Mouse (Mus musculus): ENCODE measurements at regions not wholly inside any gene's neighbourhood (a gene's known extent, or its start where the extent isn't known, plus 50 kb on each side); places are given as distances from the start of the nearest gene placed in this dataset.

- Histone ChIP-seq H3K27ac (no peak overlapping the region), H3K4me1 (0 out of 2 replicates have a peak, but pooled peaks cover 6% of the 10 kb centered on the region), H3K9ac (no peak overlapping the region), H3K27me3 (no peaks in the 10 kb centered on the region), H3K36me3 (no peaks in the 10 kb centered on the region), H3K4me3 (no peak overlapping the region), H3K9me3 (no peaks in the 10 kb centered on the region), H3K4me2 (replicated peaks) (no peak overlapping the region)
- no peak for ATAC-seq (ENCODE audit: low FRiP score, low read depth)
- 0% methylated on average over 1 of the region's 1 CpGs for WGBS
Measured at GRCm38 (mm10) chr1:89207306-89207705, 137.1 kb downstream of the Sh3bp4 start.

DNA sequence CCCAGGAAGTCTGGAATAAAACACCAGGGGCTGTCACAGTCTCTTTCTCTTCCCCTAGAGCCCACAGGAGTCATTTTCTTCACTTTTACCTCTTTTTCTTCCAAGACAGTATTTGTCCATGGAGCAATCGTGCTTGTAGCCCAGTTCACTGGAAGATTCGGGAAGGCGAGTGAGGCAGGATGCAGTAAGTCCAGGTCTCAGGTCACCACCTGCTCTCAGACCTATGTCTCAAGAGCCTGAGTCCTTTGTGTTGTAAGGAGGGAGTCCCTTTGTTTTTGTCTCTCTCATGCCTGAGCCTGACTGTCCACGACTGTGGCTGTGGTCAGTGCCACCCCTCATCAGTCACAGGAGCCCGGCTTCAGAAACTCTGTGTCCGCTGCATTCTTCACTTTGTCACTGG, 140.9 kb downstream of the Sh3bp4 start:
- Histone ChIP-seq H3K36me3 (no peaks in the 10 kb centered on the region), H3K4me1 (0 out of 2 replicates have a peak, but pooled peaks cover 6% of the 10 kb centered on the region), H3K9me3 (no peaks in the 10 kb centered on the region), H3K27ac (no peak overlapping the region), H3K9ac (no peak overlapping the region), H3K27me3 (no peaks in the 10 kb centered on the region), H3K4me3 (no peak overlapping the region), H3K4me2 (replicated peaks) (no peak overlapping the region)
- 82% methylated on average over 6 of the region's 6 CpGs for WGBS
- no peak for ATAC-seq (ENCODE audit: low FRiP score, low read depth)

GRCm38 (mm10) chr1:89228426-89228825, 158.2 kb downstream of the Sh3bp4 start:
- ATAC-seq (ENCODE audit: low FRiP score, low read depth): no peak
- WGBS: 82% methylated on average over 5 of the region's 5 CpGs
- Histone ChIP-seq H3K4me3 (no peak overlapping the region), H3K9me3 (peaks cover 10% of the 10 kb centered on the region), H3K4me2 (replicated peaks) (no peak overlapping the region), H3K36me3 (no peaks in the 10 kb centered on the region), H3K4me1 (peaks cover 16% of the 10 kb centered on the region), H3K27ac (no peak overlapping the region), H3K9ac (no peak overlapping the region), H3K27me3 (no peaks in the 10 kb centered on the region)

- Histone ChIP-seq H3K27me3 (no peaks in the 10 kb centered on the region), H3K9me3 (peaks cover 2% of the 10 kb centered on the region; the same call in 1 of the 2 replicates), H3K9ac (no peak overlapping the region), H3K4me3 (no peak overlapping the region), H3K4me2 (replicated peaks) (no peak overlapping the region), H3K27ac (no peak overlapping the region), H3K4me1 (peaks cover 19% of the 10 kb centered on the region), H3K36me3 (no peaks in the 10 kb centered on the region)
- no peak for ATAC-seq (ENCODE audit: low FRiP score, low read depth)
- WGBS: 82% methylated on average over 6 of the region's 6 CpGs
Measured at GRCm38 (mm10) chr1:89231756-89232155, 161.5 kb downstream of the Sh3bp4 start.

DNA sequence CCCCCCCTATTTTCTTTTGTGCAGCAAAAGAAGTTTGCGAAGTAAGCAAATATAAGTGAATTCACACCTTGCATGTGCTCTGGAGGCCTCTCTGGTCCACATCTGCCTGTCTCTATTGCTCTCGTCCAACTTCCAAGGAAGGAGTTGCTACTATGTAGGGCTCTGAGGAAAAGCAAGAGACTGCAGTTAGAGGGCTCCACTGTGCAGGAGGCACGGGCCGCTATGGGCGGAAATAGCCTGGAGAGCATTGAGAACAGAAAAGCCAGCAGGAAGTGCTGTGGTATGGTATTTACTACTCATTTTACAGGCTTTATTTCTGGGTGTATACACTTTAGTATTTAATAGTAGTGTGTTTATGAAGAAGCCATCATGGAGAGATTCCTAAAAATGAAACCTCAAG, 162.2 kb downstream of the Sh3bp4 start:
- no peaks in the 10 kb centered on the region for H3K27me3 ChIP-seq
- ATAC-seq (ENCODE audit: low FRiP score, low read depth): no peak
- H3K9me3 ChIP-seq: no peaks in the 10 kb centered on the region
- no peak overlapping the region for H3K4me2 ChIP-seq (replicated peaks)
- H3K4me3 ChIP-seq: no peak overlapping the region
- no peak overlapping the region for H3K27ac ChIP-seq
- peaks cover 19% of the 10 kb centered on the region for H3K4me1 ChIP-seq
- H3K9ac ChIP-seq: no peak overlapping the region
- WGBS: 56% methylated on average over 5 of the region's 5 CpGs
- H3K36me3 ChIP-seq: no peaks in the 10 kb centered on the region

DNA sequence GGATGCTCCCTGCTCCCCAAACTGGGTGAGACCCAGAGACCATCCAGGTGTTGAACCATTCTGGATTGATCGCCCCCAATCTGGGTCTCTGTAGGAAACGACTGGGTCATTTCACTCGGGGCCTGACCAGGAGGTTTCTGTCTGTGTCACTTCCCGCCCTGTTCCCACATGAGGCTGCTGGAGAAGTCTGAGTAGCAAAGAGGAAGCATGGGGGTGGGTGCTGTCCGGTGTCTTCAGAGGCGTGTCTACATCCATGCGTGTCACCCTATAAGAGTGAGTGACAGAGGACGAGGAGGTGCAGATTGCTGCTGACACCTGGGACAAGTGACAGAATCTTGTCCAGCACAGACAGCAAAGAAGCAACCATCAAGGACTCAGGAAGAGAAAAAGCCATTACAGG, 164.7 kb downstream of the Sh3bp4 start:
- ATAC-seq (ENCODE audit: low FRiP score, low read depth): no peak
- 68% methylated on average over 8 of the region's 8 CpGs for WGBS

DNA sequence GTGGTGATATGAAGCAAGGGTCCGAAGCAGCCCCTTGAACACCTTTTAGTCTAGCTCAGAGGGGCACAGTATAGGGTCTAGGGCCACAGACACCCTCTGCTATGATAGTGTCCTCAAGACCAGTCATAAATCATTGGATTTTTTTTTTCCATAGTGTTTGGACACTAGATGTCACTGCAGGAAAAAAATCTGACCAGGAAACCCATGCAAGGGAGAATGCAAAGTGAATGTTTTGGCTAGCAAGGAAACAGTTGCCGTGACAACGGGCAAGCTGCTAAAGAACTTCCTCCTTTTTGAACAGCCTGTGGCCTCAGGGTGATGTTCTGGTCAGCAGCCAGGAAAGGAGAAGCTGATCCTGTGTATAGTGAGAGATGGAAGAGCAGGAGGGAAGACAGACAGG, 165.1 kb downstream of the Sh3bp4 start:
- 63% methylated on average over 3 of the region's 3 CpGs for WGBS
- ATAC-seq (ENCODE audit: low FRiP score, low read depth): peak; percentile 66; the same call in 1 of the 2 replicates

More for the DNA sequence above, 164.7 kb downstream of the Sh3bp4 start:
- no peak overlapping the region for H3K9ac ChIP-seq
- no peak overlapping the region for H3K27ac ChIP-seq
- no peaks in the 10 kb centered on the region for H3K27me3 ChIP-seq
- H3K4me3 ChIP-seq: no peak overlapping the region
- no peaks in the 10 kb centered on the region for H3K36me3 ChIP-seq
- peaks cover 19% of the 10 kb centered on the region for H3K4me1 ChIP-seq
- no peak overlapping the region for H3K4me2 ChIP-seq (replicated peaks)
- no peaks in the 10 kb centered on the region for H3K9me3 ChIP-seq

GRCm38 (mm10) chr1:89237696-89238095, 167.5 kb downstream of the Sh3bp4 start:
- H3K36me3 ChIP-seq: no peaks in the 10 kb centered on the region
- H3K4me2 ChIP-seq (replicated peaks): no peak overlapping the region
- no peak overlapping the region for H3K9ac ChIP-seq
- no peak overlapping the region for H3K4me3 ChIP-seq
- no peaks in the 10 kb centered on the region for H3K9me3 ChIP-seq
- no peak overlapping the region for H3K27ac ChIP-seq
- no peak for ATAC-seq (ENCODE audit: low FRiP score, low read depth)
- WGBS: 77% methylated on average over 5 of the region's 5 CpGs
- H3K27me3 ChIP-seq: no peaks in the 10 kb centered on the region
- H3K4me1 ChIP-seq: peaks cover 6% of the 10 kb centered on the region

More for the DNA sequence above, 165.1 kb downstream of the Sh3bp4 start:
- Histone ChIP-seq H3K9me3 (no peaks in the 10 kb centered on the region), H3K9ac (no peak overlapping the region), H3K27me3 (no peaks in the 10 kb centered on the region), H3K4me2 (replicated peaks) (no peak overlapping the region), H3K27ac (no peak overlapping the region), H3K36me3 (no peaks in the 10 kb centered on the region), H3K4me3 (no peak overlapping the region), H3K4me1 (peaks cover 19% of the 10 kb centered on the region)

DNA sequence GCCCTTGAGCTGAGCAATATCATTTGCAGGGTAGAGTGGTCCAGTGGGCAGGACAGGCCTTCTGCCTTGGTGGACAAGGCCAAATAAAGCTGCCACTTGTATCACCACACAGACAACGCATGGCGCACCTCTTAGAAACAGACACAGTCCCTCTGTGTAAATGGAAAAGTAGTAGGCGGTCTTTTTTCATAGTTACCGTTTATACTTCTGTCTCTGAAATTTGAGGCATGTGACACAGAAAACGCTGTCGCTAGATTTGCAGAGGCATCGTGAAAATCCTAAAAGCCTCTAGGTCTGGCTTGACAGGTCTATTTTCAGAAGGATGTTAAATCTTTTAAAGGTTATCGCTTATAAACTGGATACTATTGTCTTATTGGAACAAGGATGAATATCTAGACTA, 174.4 kb downstream of the Sh3bp4 start:
- ATAC-seq (ENCODE audit: low FRiP score, low read depth): no peak
- H3K4me1 ChIP-seq: peaks cover 15% of the 10 kb centered on the region
- H3K36me3 ChIP-seq: no peaks in the 10 kb centered on the region
- no peak overlapping the region for H3K4me2 ChIP-seq (replicated peaks)
- H3K27ac ChIP-seq: no peak overlapping the region
- H3K27me3 ChIP-seq: no peaks in the 10 kb centered on the region
- 75% methylated on average over 8 of the region's 8 CpGs for WGBS
- no peak overlapping the region for H3K9ac ChIP-seq
- peaks cover 8% of the 10 kb centered on the region for H3K9me3 ChIP-seq
- no peak overlapping the region for H3K4me3 ChIP-seq

DNA sequence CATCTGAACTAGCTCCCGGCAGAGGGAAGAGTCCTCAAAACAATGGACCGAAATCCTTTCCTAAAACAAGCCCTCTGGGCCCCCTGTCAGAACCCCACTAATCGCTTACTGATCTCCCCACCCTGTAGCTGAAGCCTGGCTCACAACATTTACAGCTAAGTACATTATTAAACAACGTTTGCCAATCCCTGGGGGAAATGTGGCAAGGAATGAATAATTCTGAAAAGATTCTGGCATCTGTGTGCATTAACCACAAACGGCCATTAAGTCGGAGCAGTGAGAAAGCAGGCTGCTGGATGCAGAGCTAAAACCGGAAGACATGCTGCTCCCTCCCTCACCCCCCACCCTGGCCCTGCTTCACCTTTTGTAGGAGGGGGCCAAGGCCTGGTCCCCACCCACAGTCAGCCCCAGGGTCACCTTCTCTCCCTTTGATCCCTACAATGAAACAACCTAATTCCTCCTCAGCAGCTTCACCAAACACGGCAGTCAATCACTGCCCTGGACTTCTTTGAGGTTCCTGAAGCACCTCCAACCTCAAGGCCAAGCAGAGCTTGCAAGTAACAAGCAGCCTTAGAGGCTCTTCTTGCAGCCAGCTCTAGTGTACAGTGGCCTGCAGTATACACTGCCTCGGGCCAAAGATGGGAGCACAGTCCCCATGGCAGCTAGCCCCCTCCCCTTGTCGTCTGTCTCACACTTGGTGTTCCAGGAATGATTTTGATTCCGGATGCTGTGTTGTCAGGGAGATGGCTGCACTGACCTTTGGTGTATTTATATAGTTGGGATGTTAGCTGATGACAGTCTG, 175.2 kb downstream of the Sh3bp4 start:
- 0 out of 2 replicates have a peak overlapping the region, but pooled peaks have one; percentile 39 for H3K27ac ChIP-seq

DNA sequence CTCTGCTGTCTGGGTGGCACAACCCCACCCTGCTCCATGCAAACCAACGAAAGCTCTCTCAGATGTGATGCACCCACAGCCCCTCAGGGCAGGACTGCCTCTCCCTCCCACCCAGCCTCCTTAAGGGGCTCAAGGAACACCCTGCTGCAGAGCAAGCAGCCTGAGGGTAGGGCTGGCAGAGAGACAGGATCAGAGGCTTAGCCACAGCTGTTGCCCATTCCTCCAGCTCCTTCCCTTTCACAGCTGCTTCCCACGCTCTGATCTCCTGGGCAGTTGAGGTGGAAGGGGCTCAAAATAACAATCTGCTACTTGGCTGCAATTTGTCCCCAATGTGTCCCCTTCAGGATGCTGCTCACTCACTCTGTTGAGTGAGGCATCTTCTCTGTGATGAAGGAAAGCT, 181.5 kb downstream of the Sh3bp4 start:
- H3K9me3 ChIP-seq: peaks cover 8% of the 10 kb centered on the region
- no peaks in the 10 kb centered on the region for H3K27me3 ChIP-seq
- H3K36me3 ChIP-seq: no peaks in the 10 kb centered on the region
- H3K4me1 ChIP-seq: peaks cover 4% of the 10 kb centered on the region; the same call in 1 of the 2 replicates
- no peak overlapping the region for H3K4me2 ChIP-seq (replicated peaks)
- no peak overlapping the region for H3K9ac ChIP-seq
- 18% methylated on average over 2 of the region's 2 CpGs for WGBS
- ATAC-seq (ENCODE audit: low FRiP score, low read depth): no peak
- H3K4me3 ChIP-seq: no peak overlapping the region
- no peak overlapping the region for H3K27ac ChIP-seq

More for the DNA sequence above, 175.2 kb downstream of the Sh3bp4 start:
- Histone ChIP-seq H3K9ac (no peak overlapping the region), H3K36me3 (no peaks in the 10 kb centered on the region), H3K27me3 (no peaks in the 10 kb centered on the region), H3K4me2 (replicated peaks) (peak overlapping the region; percentile 17), H3K4me3 (no peak overlapping the region), H3K4me1 (peaks cover 15% of the 10 kb centered on the region), H3K9me3 (peaks cover 8% of the 10 kb centered on the region)
- 22% methylated on average over 11 of the region's 11 CpGs for WGBS
- peak; percentile 48; the same call in 1 of the 2 replicates for ATAC-seq (ENCODE audit: low FRiP score, low read depth)

DNA sequence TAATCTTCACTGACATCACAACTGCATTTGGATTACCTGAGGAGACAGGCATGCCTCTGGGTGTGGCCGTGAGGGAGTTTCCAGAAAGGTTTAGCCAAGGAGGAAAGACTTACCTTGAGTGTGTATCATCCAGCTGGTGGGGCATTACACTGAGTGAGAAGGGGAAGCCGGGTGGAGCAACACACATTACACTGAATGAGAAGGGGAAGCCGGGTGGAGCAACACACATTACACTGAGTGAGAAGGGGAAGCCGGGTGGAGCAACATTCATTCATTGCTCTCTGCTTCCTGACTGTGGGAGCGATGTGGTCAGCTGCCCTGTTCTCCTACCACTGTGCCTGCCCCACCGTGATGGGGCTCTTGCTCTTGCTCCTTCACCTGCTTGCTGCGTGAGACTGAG, 182.3 kb downstream of the Sh3bp4 start:
- no peak overlapping the region for H3K27ac ChIP-seq
- H3K9ac ChIP-seq: no peak overlapping the region
- H3K36me3 ChIP-seq: no peaks in the 10 kb centered on the region
- H3K4me3 ChIP-seq: no peak overlapping the region
- no peak for ATAC-seq (ENCODE audit: low FRiP score, low read depth)
- H3K27me3 ChIP-seq: no peaks in the 10 kb centered on the region
- peaks cover 2% of the 10 kb centered on the region for H3K9me3 ChIP-seq
- peaks cover 4% of the 10 kb centered on the region; the same call in 1 of the 2 replicates for H3K4me1 ChIP-seq
- H3K4me2 ChIP-seq (replicated peaks): no peak overlapping the region
- WGBS: 86% methylated on average over 7 of the region's 7 CpGs

- no peak overlapping the region for H3K4me3 ChIP-seq
- H3K4me2 ChIP-seq (replicated peaks): no peak overlapping the region
- H3K4me1 ChIP-seq: 0 out of 2 replicates have a peak, but pooled peaks cover 5% of the 10 kb centered on the region
- ATAC-seq (ENCODE audit: low FRiP score, low read depth): no peak
- H3K27me3 ChIP-seq: no peaks in the 10 kb centered on the region
- no peak overlapping the region for H3K9ac ChIP-seq
- WGBS: 73% methylated on average over 5 of the region's 5 CpGs
- no peaks in the 10 kb centered on the region for H3K9me3 ChIP-seq
- no peaks in the 10 kb centered on the region for H3K36me3 ChIP-seq
- H3K27ac ChIP-seq: no peak overlapping the region
Measured at GRCm38 (mm10) chr1:89257945-89258344, 187.7 kb downstream of the Sh3bp4 start.
